Mouse (Mus musculus): ENCODE measurements around the gene Myo1f. TPM values are rescaled to one million over a fixed set of nuclear protein-coding genes. Genes with fewer than 3 reads are reported as not detected.

Myo1f gene
- total RNA-seq, 1 experiment from 2014 or later = 588 TPM

GRCm38 (mm10) chr17:33637038-33637437 lies 81.5 kb downstream of the Myo1f start:
- ATAC-seq (replicated peaks; ENCODE audit: insufficient number of reproducible peaks, low FRiP score, low TSS enrichment, poor library complexity, severe bottlenecking) = no peak

GRCm38 (mm10) chr17:33637516-33638276 lies 82.2 kb downstream of the Myo1f start, which contains the start of gene Pram1:
Gene Pram1, plus strand, starts transcription at chr17:33638056.
- peak; percentile 72 for ATAC-seq (replicated peaks; ENCODE audit: insufficient number of reproducible peaks, low FRiP score, low TSS enrichment, poor library complexity, severe bottlenecking)

DNA sequence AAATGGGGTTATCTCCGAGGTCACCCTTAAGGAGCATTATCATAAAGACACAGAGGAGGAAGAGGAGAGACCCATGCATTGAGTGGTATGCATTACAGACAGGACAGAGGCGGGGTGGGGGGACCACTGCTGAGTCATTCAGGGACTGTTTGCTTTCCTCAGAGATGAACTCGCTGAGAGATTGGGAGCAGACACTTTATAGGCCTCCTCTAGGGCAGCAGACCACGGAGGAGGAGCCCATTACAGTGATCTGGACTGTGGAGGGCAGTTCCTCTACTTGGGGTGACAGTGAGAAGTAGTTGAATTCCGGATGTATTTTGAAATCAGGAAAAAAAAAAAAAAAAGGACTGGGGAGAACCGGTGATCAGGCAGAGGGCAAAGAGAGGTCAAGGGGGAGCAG lies 84.2 kb downstream of the Myo1f start:
- ATAC-seq (replicated peaks; ENCODE audit: insufficient number of reproducible peaks, low FRiP score, low TSS enrichment, poor library complexity, severe bottlenecking) = peak; percentile 52

- ATAC-seq (replicated peaks; ENCODE audit: insufficient number of reproducible peaks, low FRiP score, low TSS enrichment, poor library complexity, severe bottlenecking) = no peak
Observed at GRCm38 (mm10) chr17:33644068-33644467, 88.6 kb downstream of the Myo1f start.

GRCm38 (mm10) chr17:33645073-33645472 lies 89.6 kb downstream of the Myo1f start:
- no peak for ATAC-seq (replicated peaks; ENCODE audit: insufficient number of reproducible peaks, low FRiP score, low TSS enrichment, poor library complexity, severe bottlenecking)

DNA sequence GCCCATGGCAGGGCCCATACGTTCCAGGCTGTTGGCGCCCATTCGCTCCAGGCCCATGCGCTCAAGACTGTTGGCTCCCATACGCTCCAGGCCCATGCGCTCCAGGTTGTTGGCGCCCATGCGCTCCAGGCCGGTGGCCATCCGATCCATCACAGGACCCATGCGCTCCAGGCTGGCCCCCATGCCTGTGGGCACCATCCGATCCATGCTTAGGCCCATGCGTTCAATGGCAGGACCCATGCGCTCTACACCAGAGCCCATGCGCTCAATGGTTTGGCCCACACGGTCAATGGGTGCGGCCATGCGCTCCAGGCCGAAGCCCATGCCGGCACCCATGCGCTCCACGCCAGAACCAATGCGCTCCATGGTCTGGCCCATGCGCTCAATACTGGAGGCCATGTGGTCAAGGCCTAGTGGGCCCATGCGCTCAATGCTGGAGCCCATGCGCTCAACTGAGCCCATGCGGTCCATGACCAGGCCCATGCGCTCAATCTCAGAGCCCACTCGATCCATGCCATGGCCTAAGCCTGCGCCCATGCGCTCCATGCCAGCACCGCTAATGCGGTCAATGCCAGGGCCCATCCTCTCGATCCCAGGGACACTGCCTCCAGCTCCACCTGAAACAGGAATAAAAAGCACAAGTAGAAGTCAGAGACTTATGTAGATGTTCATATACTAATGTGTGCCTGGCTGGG lies 94.4 kb downstream of the Myo1f start:
- no peak for ATAC-seq (replicated peaks; ENCODE audit: insufficient number of reproducible peaks, low FRiP score, low TSS enrichment, poor library complexity, severe bottlenecking)

Other genes starting within 250 kb of the Myo1f start
- gene Zfp81, start 196.8 kb upstream of the Myo1f start, total RNA-seq (2017) = 9.0 to 12.1 TPM (median 10.7 TPM) in 3 replicates
- gene Zfp101, start 161.1 kb upstream of the Myo1f start, total RNA-seq (2017) = 8.7 to 17.7 TPM (median 10.2 TPM) in 3 replicates
- 1.2 TPM in 1 of 3 replicates, not detected in the others for gene Actl9, start 122.8 kb upstream of the Myo1f start, total RNA-seq (2017)
- 71.1 to 159 TPM (median 83.0 TPM) in 3 replicates for gene Adamts10, start 31.5 kb upstream of the Myo1f start, total RNA-seq (2017)
- gene Zfp414, start 73.4 kb downstream of the Myo1f start, total RNA-seq (2017) = 7.8 to 17.3 TPM (median 8.7 TPM) in 3 replicates
- 5.0 to 7.9 TPM in 2 of 3 replicates, not detected in the other for gene Pram1, start 82.3 kb downstream of the Myo1f start, total RNA-seq (2017)
- 275 to 423 TPM (median 304 TPM) in 3 replicates for gene Hnrnpm, start 131.2 kb downstream of the Myo1f start, total RNA-seq (2017)
- gene March2, start 163.0 kb downstream of the Myo1f start, total RNA-seq (2017) = 55.4 to 90.5 TPM (median 74.7 TPM) in 3 replicates
- 41.4 to 78.7 TPM (median 59.2 TPM) in 3 replicates for gene Rab11b, start 204.8 kb downstream of the Myo1f start, total RNA-seq (2017)
- 0.29 to 1.2 TPM in 2 of 3 replicates, not detected in the other for gene Angptl4, start 226.1 kb downstream of the Myo1f start, total RNA-seq (2017)